Mouse (Mus musculus) heart, postnatal 10 days (tissue): ENCODE measurements at regions not wholly inside any gene's neighbourhood (a gene's known extent, or its start where the extent isn't known, plus 50 kb on each side); places are given as distances from the start of the nearest gene placed in this dataset.

Experiments used
- DNase-seq, 2 experiments: peaks; one replicate each; pipeline ENCODE4 v3.0.0; 2021
- intact Hi-C: fragments of 180-260 bp; cut with DNase I; formaldehyde crosslinking; loops from one replicate; pipeline ENCODE4 v1.15.1; 2025

DNA sequence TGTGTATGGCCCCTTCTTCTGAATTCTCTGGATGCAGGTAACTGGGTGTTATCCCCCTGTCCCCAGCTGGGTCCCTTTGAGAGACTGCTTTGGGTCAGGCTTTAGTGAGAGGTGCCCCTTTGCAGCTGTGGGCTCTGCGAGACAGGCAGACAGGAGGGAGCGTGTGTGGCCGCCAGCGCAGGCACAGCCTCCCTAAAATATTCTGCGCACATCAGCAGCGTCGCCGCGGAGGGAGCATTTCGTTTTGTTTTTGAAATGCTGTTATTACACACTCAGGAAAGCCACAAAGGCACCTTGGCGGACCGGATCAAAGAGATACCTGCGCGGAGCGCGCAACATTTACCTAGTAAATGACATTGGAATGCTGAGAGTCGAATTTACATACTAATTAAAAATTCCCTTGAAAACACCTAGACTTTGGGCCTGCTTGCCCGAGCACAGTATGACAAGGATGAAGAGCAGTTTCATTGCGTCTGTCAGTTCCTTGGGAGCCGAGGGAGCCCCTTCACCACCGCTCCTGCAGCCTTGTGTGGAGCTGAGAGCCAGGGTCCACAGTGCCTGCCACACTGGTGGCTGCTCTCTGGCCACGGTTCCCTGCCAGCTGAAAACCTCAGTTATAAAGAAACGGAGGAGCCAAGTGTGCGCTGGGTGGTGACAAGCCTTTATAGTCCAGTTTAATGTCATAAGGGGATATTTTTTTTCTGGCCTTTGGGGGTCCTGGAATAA is 89.3 kb upstream of the Pmepa1 start:
- DNase-seq, result no peak
- intact Hi-C loops, result no loop called here

DNA sequence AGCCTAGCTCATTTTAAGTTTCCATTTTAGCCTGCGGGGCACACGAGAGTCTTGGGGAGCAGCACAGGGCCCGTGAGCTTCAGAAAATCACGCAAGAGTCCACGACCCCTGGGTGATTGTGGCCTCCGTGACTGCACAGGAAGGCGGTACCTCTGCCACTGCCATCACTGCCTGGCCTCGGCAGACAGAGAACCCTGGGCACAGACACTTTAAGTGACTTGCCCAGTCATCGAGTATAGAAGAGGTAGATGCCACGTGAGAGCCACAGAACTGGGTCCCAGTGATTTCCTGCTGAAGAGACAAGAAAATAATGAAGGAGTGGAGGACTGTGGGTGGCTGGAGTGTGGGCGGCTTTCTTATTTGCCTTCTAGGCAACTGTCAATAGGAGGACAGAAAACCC is 90.4 kb upstream of the Pmepa1 start:
- DNase-seq, result no peak
- intact Hi-C loops, result no loop called here

DNA sequence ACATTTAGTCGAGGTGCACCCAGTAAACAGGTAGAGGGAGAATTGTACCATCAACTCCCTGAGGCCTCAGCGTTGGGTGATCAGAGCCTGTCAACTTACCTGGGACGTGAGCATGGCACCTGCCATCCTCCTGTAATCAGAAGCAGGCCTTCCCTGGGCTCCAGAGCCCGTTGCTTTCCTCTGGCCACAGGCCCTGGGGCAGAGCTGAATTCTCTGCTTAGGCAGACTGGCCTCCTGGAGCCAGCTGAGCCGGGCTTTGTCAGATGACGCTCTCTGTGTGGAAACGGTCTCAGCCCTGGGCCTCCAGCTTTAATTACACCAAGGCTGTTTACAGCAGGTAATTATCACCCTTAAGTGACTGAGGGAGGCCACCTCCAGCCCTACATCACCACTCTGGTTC is 92.6 kb upstream of the Pmepa1 start:
- intact Hi-C loops, result no loop called here
- DNase-seq, result no peak

DNA sequence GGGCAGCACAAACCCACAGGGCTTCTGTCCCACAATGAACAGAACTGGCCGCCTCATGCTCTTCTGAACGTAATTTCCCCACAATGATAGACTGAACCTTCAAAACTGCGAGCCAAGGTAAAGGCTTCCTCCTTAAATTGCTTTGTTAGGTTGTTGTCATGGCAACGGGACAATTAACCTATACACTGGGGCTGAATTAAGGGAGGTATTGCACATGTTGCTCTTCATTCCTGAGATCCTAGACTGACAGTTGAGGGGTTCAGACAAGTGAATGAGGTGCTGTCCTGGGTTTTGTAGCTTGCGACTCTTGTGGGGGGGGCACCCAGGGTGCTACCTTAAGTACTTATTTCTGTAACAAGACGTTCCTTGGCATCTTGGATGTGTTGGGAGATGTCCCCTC is 100.6 kb upstream of the Pmepa1 start:
- intact Hi-C loops, result no loop called here

DNA sequence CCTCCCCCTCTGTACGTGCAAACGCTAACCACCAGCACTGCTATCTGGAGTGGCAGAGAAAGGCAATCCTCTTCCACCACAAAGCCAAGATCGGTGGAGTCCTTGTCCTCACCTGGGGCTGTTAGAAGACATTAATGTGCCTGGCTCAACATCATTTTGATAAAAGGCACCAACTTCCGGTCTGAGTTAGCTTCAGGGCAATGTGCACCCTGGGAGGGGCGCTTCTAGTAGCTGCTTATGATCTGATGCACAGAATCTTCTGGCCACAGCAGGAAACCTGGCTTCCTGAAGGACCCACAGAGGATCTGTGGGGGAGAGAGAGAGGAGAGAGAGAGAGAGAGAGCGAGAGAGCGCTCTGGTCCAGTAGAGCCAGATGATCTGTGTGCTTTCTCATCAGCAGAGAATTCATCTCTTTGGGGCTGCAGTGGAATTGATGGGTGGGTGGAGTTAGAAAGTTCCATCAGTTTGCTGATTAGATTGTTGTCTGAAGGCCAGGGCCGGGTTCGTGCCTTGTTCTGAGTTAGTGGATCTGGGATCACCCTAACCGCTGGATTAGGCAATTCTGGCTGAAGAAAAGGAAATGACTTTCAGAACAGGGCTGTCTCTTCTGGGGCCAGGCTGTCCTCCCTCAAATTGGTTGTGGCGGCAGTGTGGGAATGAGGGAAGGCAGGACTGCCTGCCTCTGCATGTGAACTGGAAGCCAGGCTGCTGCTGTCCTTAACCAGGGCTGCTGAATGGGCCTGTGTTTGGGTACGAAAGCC is 101.3 kb upstream of the Pmepa1 start:
- DNase-seq, result peak; percentile 44 to 49
- intact Hi-C loops, result no loop called here

More for the DNA sequence above, 100.6 kb upstream of the Pmepa1 start:
- DNase-seq, result no peak

DNA sequence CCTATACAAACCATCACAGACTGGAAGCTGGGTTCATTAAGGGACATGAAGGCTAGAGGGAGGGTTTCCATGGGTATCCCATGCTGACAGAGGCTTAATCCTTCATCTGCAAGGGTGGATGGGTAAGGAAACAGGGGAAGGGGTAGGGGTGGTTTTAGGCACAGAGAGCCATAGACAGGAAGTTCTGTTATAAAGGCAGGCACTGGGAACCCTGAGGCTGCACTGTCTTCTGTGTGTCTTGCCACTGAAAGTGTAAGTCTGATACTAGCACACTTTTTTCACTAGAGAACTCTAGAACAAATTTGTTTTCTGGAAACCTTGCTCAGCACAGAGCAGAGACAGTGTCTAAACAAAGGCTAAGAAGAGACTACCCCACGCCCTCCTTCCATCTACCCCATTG is 103.4 kb upstream of the Pmepa1 start:
- DNase-seq, result no peak
- intact Hi-C loops, result loop anchor here (2.0 kb wide), 1 partner anchor 41 kb away; no protein-coding TSS in a partner anchor

DNA sequence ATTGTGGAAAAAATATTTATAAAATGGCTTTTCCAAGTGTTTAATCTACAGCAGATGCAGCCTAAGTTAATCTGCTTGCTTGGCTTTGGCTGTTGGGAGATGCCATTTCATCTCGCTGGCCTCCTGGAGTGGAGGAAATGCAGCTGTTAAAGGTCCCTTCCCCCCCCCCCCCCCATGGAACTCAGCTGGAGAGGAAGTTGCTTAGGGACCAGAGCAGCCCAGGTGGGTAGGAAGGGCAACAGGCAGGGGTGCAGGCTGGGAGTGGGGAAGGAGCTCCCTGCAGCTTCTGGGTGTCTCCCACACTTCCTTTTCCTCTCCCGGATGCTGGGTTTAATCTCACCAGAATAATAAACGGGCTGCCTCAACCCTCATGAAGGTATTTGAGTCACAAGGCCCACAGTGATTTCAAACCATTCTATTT is 104.0 kb upstream of the Pmepa1 start:
- DNase-seq, result peak; percentile 25 to 30
- intact Hi-C loops, result loop anchor here (2.0 kb wide), 1 partner anchor 42 kb away; no protein-coding TSS in a partner anchor

DNA sequence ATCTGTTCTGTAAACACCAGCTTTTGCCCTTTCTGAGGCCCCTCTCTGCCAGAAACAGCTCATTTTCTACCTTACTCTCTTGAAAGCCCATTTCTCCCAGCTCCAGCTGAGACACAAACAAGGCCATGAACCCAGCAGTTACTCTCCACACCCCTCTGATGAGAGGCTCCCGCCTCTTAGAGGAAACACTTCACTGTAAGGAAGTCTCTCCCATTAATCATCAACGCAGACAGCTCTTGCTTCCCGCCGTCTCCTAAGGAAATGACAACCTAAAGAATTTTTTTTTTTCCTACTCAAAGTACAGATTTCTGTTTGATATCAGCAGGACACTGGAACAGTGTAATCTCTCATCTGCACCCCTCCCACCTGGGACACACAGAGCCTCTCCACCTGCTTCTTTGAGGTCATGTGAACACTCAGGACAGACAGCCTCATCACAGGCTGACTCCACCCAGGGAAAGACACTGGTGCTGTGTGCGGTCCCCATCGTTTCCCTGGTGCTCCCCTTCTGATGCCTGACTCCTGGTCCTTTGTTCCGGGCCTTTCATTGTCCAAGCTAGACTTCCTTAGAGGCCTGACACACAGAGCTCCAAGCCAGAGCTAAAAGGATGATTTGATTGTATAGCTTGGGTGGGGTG is 106.0 kb upstream of the Pmepa1 start:
- peak in 1 of 2 experiments; percentile 15 for DNase-seq
- intact Hi-C loops, result no loop called here

DNA sequence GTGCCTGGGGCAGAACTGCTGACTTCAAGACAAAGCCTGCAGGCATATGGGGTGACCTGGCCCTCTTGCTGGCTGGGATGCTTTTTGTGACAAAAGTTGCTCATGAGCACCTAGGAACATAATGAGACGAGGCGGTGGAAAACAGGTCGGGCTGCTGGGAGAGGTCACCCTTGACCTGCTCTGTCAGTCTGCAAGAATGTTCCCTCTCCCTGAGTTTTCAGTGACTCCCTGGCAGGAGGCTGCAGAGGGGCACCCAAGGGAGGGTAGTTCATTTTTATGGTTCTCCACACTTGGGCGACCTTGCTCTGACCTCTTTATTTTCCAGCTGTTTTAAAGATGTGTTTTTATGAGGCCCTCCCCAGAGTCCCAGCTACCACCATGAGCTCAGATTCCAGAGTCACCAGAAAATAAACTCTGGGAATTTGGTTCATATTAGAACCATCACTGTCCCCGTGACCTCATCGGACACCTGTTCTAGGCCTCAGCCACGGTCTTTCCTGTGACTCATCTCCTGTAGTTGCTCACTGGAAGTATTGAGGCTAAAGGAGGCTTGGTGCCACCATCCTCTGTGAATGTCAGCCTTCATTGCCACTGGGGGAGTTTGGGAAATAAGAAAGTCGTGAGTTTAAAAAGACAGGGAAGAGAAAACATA is 108.7 kb upstream of the Pmepa1 start:
- DNase-seq, result peak; percentile 28 to 42
- intact Hi-C loops, result no loop called here

DNA sequence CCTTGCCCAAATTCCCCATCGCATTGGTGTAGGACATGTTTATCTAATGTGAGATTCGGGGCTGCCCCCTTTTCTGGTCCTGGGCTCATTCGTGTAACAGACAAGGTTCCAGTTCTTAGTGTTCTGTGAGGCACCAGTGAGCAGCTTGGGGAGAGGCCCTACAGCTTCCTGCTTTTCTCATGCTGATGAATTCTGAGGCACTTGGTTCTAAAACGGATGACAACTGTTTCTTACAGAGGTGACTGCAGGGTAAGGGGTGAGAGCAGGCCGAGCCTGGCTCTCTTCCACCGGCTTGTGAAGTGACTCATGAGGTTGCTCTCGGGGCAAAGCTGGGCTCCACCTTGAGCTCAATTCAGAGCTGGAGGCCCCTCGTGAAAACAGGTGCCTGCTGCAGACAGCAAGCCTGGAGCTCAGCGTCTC is 109.4 kb upstream of the Pmepa1 start:
- peak in 1 of 2 experiments; percentile 38 for DNase-seq

DNA sequence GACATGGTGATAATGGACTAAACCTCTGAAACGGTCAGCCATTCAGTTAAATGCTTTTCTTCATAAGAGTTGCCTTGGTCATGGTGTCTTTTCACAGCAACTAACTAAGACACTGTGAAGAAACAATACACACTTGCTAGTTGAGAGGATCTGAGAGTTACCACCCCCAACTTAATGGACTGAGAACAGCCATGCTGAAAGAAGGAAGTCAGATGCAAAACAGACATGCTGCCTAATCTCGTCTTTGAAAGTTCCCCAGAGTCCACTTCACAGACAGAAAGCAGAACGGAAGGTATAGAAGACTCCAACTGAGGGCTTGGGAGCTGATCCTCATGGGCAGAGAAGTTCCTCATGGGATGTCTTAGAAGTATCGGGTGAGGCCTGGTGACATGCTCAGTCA is 111.8 kb upstream of the Pmepa1 start:
- intact Hi-C loops, result no loop called here
- no peak for DNase-seq

More for the DNA sequence above, 109.4 kb upstream of the Pmepa1 start:
- intact Hi-C loops, result no loop called here

DNA sequence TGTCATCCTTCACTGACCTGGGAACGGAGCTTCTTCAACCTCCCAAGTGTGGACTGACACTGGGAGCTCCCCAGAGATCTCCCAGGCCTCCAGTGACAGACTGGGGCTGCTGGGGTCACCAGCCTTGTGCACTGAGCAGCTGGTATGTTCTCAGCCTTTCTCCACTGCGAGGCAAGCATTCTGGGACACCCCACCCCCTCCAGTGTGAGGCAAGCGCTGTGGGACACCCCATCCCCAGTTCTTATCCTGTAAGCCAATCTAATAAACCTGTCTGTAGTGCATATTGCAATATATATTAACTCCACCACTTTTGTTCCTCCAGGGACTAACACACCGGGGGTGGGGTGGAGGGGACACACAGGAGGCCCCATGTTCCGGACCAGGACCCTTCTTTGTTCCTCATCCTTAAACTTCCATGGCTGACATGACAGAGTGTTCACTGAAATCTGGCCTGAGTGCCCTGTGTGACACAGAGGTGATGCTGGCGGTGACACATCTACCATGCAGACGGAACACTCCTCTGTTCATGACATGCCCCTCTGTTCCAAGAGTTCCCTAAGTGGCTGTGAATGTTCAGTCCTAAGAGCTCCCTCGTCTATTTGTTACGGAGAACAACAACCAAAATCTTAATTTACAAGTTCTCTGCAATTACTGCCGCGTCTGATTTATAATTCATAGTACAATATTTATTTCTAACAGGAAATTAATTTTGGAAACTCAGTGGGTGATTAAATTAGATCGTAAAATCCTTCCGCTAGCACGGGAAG is 116.4 kb upstream of the Pmepa1 start:
- intact Hi-C loops, result no loop called here
- DNase-seq, result no peak

DNA sequence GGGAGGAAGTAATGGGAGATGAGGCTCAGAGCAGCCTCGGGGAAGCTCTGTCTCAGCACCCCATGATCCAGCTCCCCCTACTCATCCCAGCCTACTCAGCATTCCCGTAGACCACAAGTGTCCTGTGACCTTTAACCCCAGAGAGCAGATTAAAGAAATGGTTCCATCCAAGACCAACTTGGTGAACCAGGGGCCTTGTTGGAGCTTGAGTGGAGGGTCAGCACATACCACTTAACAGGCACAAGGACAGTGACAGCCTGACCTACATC is 116.9 kb upstream of the Pmepa1 start:
- DNase-seq, result no peak
- intact Hi-C loops, result no loop called here

DNA sequence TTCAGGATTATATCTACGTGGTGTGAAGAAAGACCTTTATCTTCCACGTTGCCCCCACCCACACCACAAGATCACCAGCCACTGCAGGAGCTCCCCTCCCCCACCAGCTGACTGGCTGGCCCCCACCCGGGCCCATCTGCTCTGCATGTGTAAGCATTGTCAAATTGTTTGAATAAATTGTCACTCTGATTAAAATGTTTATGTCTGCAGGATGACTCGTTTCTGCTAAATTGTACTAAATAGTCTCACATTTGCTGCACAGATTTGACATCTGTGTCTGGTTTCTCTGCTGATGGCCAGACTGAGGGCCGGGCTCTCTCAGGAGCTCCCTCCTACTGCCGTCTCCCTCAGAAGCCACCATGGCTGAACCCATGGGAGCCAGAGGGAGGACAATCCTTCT is 119.2 kb upstream of the Pmepa1 start:
- no peak for DNase-seq
- intact Hi-C loops, result no loop called here

DNA sequence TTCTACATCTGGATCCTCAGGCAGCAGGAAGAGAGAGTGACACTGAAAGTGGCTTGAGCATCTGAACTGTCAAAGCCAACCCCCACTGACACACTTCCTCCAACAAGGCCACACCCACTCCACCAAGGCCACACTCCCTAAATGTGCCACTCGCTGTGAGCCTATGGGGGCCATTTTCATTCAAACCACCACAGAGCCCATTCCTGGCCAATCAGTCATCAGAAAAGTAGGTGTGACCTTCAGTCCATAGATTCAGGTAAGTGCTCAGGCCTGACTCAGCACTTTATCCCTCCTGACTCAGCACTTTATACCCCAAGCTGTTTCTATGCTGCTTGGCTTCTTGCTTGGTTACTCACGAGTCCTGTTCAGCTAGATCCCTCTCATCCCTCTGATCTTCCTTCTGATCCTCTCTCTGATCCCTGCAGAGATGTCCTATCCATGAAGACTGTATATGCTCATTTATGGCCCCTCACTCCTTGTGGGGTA is 121.6 kb upstream of the Pmepa1 start:
- DNase-seq, result no peak
- intact Hi-C loops, result no loop called here

DNA sequence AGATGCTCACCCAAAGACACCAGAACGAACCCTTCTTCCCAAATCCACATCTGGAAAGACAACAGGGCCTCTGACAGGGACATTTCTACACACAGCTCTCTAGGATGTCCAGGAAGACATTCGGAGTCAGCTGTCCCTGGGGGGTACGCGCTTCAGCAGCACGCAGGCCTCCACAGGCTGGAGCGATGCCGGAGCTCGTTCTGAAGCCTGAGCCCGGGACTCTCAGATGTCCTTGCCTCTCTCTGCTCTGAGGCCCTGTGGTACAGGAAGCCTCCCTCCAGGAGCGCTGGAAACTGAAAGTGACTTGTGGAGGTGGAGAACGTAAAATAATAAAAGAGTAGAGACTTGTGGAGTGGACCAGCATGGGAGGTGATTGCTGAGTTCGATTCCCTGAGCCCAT is 116.8 kb upstream of the 1700021F07Rik start:
- DNase-seq, result peak in 1 of 2 experiments; percentile 38
- intact Hi-C loops, result no loop called here

DNA sequence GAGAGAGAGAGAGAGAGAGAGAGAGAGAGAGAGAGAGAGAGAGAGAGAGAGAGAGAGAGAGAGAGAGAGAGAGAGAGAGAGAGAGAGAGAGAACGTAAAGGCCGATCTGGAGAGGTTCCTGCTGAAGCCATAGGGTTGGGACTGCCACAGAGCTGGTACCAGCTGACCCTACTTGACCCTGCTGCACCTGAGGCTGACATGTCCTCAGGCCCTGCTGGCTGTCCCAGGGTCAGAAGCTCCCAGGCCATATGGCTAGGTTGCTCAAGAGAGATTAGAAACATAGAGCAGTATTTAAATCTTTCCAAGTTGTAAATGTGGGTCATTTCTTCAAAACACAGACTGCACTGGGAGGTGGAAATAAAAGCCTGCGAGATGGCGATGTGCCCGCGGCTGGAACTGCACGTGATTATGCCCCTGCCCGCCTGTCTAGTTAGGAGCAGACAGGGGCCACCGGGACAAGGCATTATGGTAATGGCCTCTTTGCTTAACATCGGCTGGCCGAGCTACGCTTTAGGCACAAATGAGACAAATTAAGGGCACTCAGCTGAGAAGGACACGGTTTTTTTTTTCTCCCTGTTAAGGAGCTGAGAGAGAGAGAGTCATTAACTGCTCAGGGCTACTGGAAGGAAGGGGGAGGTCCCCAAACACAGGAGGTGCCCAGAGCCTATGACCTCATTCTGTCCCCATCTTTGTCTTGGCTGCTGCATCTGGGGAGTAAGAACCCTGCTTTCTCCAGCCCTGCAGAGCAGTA is 115.9 kb upstream of the 1700021F07Rik start:
- intact Hi-C loops, result no loop called here
- no peak for DNase-seq

DNA sequence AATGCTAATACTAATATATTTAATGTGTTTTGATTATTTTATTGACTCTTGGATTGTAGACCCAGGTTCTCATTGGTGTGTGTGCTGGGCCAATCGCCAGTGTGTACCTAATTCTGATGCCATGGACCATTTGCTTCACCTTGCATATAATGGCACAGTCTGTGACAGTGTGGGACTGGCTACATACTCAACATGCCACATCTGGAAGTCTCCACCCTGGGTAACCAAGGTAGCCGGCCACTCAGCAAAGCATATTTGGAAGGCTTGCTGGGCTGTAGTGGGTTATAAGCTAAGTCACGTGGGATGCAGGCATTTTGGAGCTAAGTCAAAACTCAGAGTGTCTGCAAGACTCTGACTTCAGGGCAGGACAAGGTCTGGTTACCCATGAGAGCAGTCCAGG is 115.3 kb upstream of the 1700021F07Rik start:
- no peak for DNase-seq
- intact Hi-C loops, result no loop called here

DNA sequence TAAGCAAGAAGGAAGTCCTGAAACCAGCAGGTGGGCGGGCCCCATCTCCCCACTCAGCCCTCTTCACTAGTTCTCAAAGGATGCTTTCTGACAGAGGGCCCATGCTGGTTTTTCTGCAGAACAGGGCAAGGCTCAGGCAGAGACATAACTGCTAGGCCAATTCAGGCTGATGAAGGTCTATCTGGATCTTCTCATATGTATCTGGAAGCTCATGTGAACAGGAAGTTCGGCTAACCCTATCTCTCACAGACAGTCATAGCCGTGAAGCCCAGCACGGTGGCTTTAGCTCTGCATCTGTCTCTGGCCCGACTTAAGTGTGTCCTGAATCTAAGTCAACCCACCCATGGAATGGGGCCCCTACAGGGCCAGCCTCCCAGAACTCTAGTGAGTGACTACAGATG is 113.7 kb upstream of the 1700021F07Rik start:
- no peak for DNase-seq
- intact Hi-C loops, result no loop called here

DNA sequence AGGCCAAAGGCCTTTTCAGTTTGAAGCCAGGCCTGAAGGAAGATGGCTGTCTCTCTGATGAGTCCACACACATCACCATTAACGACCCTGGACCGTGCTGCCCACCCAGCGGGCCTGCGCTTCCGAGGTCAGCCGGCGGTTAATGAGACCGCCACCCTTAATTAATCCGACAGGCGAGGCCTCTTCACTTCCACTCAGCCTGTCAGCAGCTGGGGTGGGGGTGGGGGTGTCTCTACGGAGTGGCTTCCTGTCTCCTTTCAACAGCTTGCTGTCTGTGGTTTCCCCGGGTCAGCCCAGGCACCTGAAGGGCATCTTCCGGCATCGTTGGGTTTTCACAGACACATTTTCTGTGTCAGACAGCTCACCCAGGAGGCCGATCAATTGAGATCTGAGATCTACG is 113.0 kb upstream of the 1700021F07Rik start:
- intact Hi-C loops, result no loop called here
- no peak for DNase-seq
